ENCODE assay signal across 9 mouse cellular contexts in genomic region chr16:18211417-18212171, GRCm38 (mm10). TPM values are rescaled to one million over a fixed set of nuclear protein-coding genes. Genes with fewer than 3 reads are reported as not detected.
DNase-seq lines count a peak whose midpoint lies in the region; ATAC-seq and TF ChIP-seq lines count a peak whose summit lies in the region.
"Had no signal": no experiment of that assay in that cellular context is flagged by ENCODE, and none has a peak within 500 bp of the region (broad histone marks: within the 10 kb centered on the region; RNA-seq: fewer than 3 reads in every experiment).

No protein-coding gene starts in this region.

- ATAC-seq in granulocyte monocyte progenitor cell, adult 5-6 weeks (replicated peaks; ENCODE audit: poor library complexity, severe bottlenecking) = peak; percentile 75
- ATAC-seq in kidney, postnatal 0 days (replicated peaks; ENCODE audit: low FRiP score, low read depth) = 0 out of 2 replicates have a peak, but pooled peaks have one; percentile 24
- ATAC-seq in liver, embryonic 11.5 days (replicated peaks; ENCODE audit: low FRiP score) = peak; percentile 17
- ATAC-seq in neural tube, embryonic 11.5 days (ENCODE audit: insufficient read depth, low FRiP score, low TSS enrichment) = peak; percentile 25; the same call in 1 of the 2 replicates
- 0 out of 2 replicates have a peak, but pooled peaks have one; percentile 11 for ATAC-seq in stomach, embryonic 15.5 days (ENCODE audit: insufficient read depth, low FRiP score, low read depth)

- H3K4me3 ChIP-seq in kidney, postnatal 0 days (replicated peaks; ENCODE audit: low read depth, low read length) = no peak overlapping the region
- H3K4me3 ChIP-seq in liver, embryonic 11.5 days (ENCODE audit: low read depth, low read length) = no peak overlapping the region
- H3K4me3 ChIP-seq in neural tube, embryonic 11.5 days (ENCODE audit: low read depth, low read length) = no peak overlapping the region
- H3K4me3 ChIP-seq in stomach, embryonic 15.5 days (replicated peaks) = no peak overlapping the region
- H3K4me3 ChIP-seq: embryonic facial prominence, embryonic 15.5 days had no signal

- no peak overlapping the region for H3K4me2 ChIP-seq in kidney, postnatal 0 days (ENCODE audit: low read length)
- H3K4me2 ChIP-seq in liver, embryonic 11.5 days = no peak overlapping the region
- H3K4me2 ChIP-seq in neural tube, embryonic 11.5 days (ENCODE audit: low read depth) = no peak overlapping the region
- no peak overlapping the region for H3K4me2 ChIP-seq in stomach, embryonic 15.5 days
- H3K4me2 ChIP-seq: embryonic facial prominence, embryonic 15.5 days had no signal

- no peaks in the 10 kb centered on the region for H3K4me1 ChIP-seq in kidney, postnatal 0 days (replicated peaks; ENCODE audit: insufficient read depth, low read length)
- no peaks in the 10 kb centered on the region for H3K4me1 ChIP-seq in liver, embryonic 11.5 days (replicated peaks; ENCODE audit: control insufficient read depth, insufficient read depth, low read length)
- peaks cover 13% of the 10 kb centered on the region for H3K4me1 ChIP-seq in neural tube, embryonic 11.5 days (ENCODE audit: control insufficient read depth, insufficient read depth, low read length)
- peaks cover 4% of the 10 kb centered on the region; the same call in 1 of the 2 replicates for H3K4me1 ChIP-seq in stomach, embryonic 15.5 days

- no peak overlapping the region for H3K9ac ChIP-seq in kidney, postnatal 0 days (ENCODE audit: low read depth, low read length)
- no peak overlapping the region for H3K9ac ChIP-seq in liver, embryonic 11.5 days (ENCODE audit: low read depth, low read length)
- no peak overlapping the region for H3K9ac ChIP-seq in neural tube, embryonic 11.5 days (ENCODE audit: low read length)
- no peak overlapping the region for H3K9ac ChIP-seq in stomach, embryonic 15.5 days
- H3K9ac ChIP-seq: embryonic facial prominence, embryonic 15.5 days had no signal

- H3K27me3 ChIP-seq in kidney, postnatal 0 days (ENCODE audit: insufficient read depth, low read length) = no peaks in the 10 kb centered on the region
- H3K27me3 ChIP-seq in liver, embryonic 11.5 days (replicated peaks; ENCODE audit: control insufficient read depth, insufficient read depth, low read length) = no peaks in the 10 kb centered on the region
- H3K27me3 ChIP-seq in neural tube, embryonic 11.5 days (ENCODE audit: control insufficient read depth, insufficient read depth, low read length) = no peaks in the 10 kb centered on the region
- no peaks in the 10 kb centered on the region for H3K27me3 ChIP-seq in stomach, embryonic 15.5 days (replicated peaks)
- H3K27me3 ChIP-seq: embryonic facial prominence, embryonic 15.5 days had no signal

- peak; percentile 99 for TF ChIP-seq CTCF in kidney, postnatal 0 days (IDR thresholded peaks at IDR 0.05; ENCODE audit: low read depth)

- WGBS in kidney, postnatal 0 days = 43% methylated on average over 10 of the region's 10 CpGs
- WGBS in liver, embryonic 11.5 days = 39% methylated on average over 10 of the region's 10 CpGs
- 50% methylated on average over 10 of the region's 10 CpGs for WGBS in neural tube, embryonic 11.5 days
- WGBS in stomach, embryonic 15.5 days = 42% methylated on average over 10 of the region's 10 CpGs

- peak; percentile 69 for DNase-seq in A20 (ENCODE audit: low read depth, low spot score)
- peak; percentile 55 for DNase-seq in adrenal gland, adult 8-10 months
- peak; percentile 85 for DNase-seq in embryo, embryonic 11 days
- peak; percentile 90 for DNase-seq in kidney, postnatal 0 days (ENCODE audit: low spot score)
- peak; percentile 77 for DNase-seq in liver, embryonic 11.5 days (ENCODE audit: low spot score)
- peak; percentile 92 for DNase-seq in neural tube, embryonic 11.5 days (ENCODE audit: low spot score)

- H3K9me3 ChIP-seq in kidney, postnatal 0 days (replicated peaks; ENCODE audit: low read length) = no peaks in the 10 kb centered on the region
- H3K9me3 ChIP-seq in liver, embryonic 11.5 days (ENCODE audit: control insufficient read depth, low read length) = no peaks in the 10 kb centered on the region
- no peaks in the 10 kb centered on the region for H3K9me3 ChIP-seq in neural tube, embryonic 11.5 days (ENCODE audit: control insufficient read depth, low read length)
- H3K9me3 ChIP-seq in stomach, embryonic 15.5 days = no peaks in the 10 kb centered on the region
- H3K9me3 ChIP-seq: embryonic facial prominence, embryonic 15.5 days had no signal

- H3K27ac ChIP-seq in kidney, postnatal 0 days = no peak overlapping the region
- H3K27ac ChIP-seq in liver, embryonic 11.5 days (ENCODE audit: low read depth, low read length) = no peak overlapping the region
- no peak overlapping the region for H3K27ac ChIP-seq in neural tube, embryonic 11.5 days (ENCODE audit: low read depth, low read length)
- H3K27ac ChIP-seq in stomach, embryonic 15.5 days = no peak overlapping the region
- H3K27ac ChIP-seq: embryonic facial prominence, embryonic 15.5 days had no signal

- no peaks in the 10 kb centered on the region for H3K36me3 ChIP-seq in kidney, postnatal 0 days (ENCODE audit: insufficient read depth, low read length)
- H3K36me3 ChIP-seq in liver, embryonic 11.5 days (ENCODE audit: control insufficient read depth, insufficient read depth, low read length) = no peaks in the 10 kb centered on the region
- no peaks in the 10 kb centered on the region for H3K36me3 ChIP-seq in neural tube, embryonic 11.5 days (ENCODE audit: control insufficient read depth, insufficient read depth, low read length)
- no peaks in the 10 kb centered on the region for H3K36me3 ChIP-seq in stomach, embryonic 15.5 days
- H3K36me3 ChIP-seq: embryonic facial prominence, embryonic 15.5 days had no signal

RNA-seq across cellular contexts. Expression of gene Ccdc188, which starts 6.1 kb away (rescaled TPM):
- not detected for total RNA-seq in adrenal gland, adult 8-10 months (2022)
- not detected in 2 replicates for total RNA-seq in granulocyte monocyte progenitor cell, adult 5-6 weeks (2014; fragmentation: Nextera tagmentation)
- total RNA-seq in granulocyte monocyte progenitor cell, adult 5-6 weeks (2017) = not detected in 2 replicates
- not detected in 2 replicates for polyA plus RNA-seq in kidney, postnatal 0 days (2015; fragmentation: Nextera tagmentation; extraction: Ambion mirVana)
- not detected in 2 replicates for polyA plus RNA-seq in liver, embryonic 11.5 days (2014; fragmentation: Nextera tagmentation; extraction: Ambion mirVana)
- polyA plus RNA-seq in neural tube, embryonic 11.5 days (2014; fragmentation: Nextera tagmentation; extraction: Ambion mirVana) = not detected in 2 replicates
- not detected in 2 replicates for polyA plus RNA-seq in stomach, embryonic 15.5 days (2015; fragmentation: Nextera tagmentation; extraction: Ambion mirVana)
- polyA plus RNA-seq: embryonic facial prominence, embryonic 15.5 days had no signal

RNA-seq across cellular contexts. Expression of gene Zdhhc8, which starts 23.3 kb away (rescaled TPM):
- 10 to 100 TPM; 20.5 to 33.0 (median 27.2) TPM for total RNA-seq in adrenal gland, adult 8-10 months (2022)
- total RNA-seq in granulocyte monocyte progenitor cell, adult 5-6 weeks (2014; fragmentation: Nextera tagmentation) = 9.7 and 11.4 TPM in 2 replicates
- 2.3 and 3.6 TPM in 2 replicates for total RNA-seq in granulocyte monocyte progenitor cell, adult 5-6 weeks (2017)
- polyA plus RNA-seq in kidney, postnatal 0 days (2015; fragmentation: Nextera tagmentation; extraction: Ambion mirVana) = 13.1 and 13.5 TPM in 2 replicates
- polyA plus RNA-seq in liver, embryonic 11.5 days (2014; fragmentation: Nextera tagmentation; extraction: Ambion mirVana) = 7.7 and 7.8 TPM in 2 replicates
- 13.1 and 13.6 TPM in 2 replicates for polyA plus RNA-seq in neural tube, embryonic 11.5 days (2014; fragmentation: Nextera tagmentation; extraction: Ambion mirVana)
- 15.2 and 15.7 TPM in 2 replicates for polyA plus RNA-seq in stomach, embryonic 15.5 days (2015; fragmentation: Nextera tagmentation; extraction: Ambion mirVana)

RNA-seq across cellular contexts. Expression of gene Trmt2a, which starts 36.9 kb away (rescaled TPM):
- 10 to 100 TPM; 49.8 to 66.4 (median 59.1) TPM for total RNA-seq in adrenal gland, adult 8-10 months (2022)
- 153 and 177 TPM in 2 replicates for total RNA-seq in granulocyte monocyte progenitor cell, adult 5-6 weeks (2014; fragmentation: Nextera tagmentation)
- 99.7 and 109 TPM in 2 replicates for total RNA-seq in granulocyte monocyte progenitor cell, adult 5-6 weeks (2017)
- 53.0 and 59.2 TPM in 2 replicates for polyA plus RNA-seq in kidney, postnatal 0 days (2015; fragmentation: Nextera tagmentation; extraction: Ambion mirVana)
- polyA plus RNA-seq in liver, embryonic 11.5 days (2014; fragmentation: Nextera tagmentation; extraction: Ambion mirVana) = 127 and 130 TPM in 2 replicates
- 92.9 and 93.9 TPM in 2 replicates for polyA plus RNA-seq in neural tube, embryonic 11.5 days (2014; fragmentation: Nextera tagmentation; extraction: Ambion mirVana)
- polyA plus RNA-seq in stomach, embryonic 15.5 days (2015; fragmentation: Nextera tagmentation; extraction: Ambion mirVana) = 93.7 and 111 TPM in 2 replicates

RNA-seq across cellular contexts. Expression of gene Ranbp1, which starts 36.9 kb away (rescaled TPM):
- 100 to 1,000 TPM in 3 of 4 experiments, 10 to 100 TPM in 1; 98.7 to 146 (median 114) TPM for total RNA-seq in adrenal gland, adult 8-10 months (2022)
- total RNA-seq in granulocyte monocyte progenitor cell, adult 5-6 weeks (2014; fragmentation: Nextera tagmentation) = 485 and 506 TPM in 2 replicates
- total RNA-seq in granulocyte monocyte progenitor cell, adult 5-6 weeks (2017) = 446 and 556 TPM in 2 replicates
- 457 and 487 TPM in 2 replicates for polyA plus RNA-seq in kidney, postnatal 0 days (2015; fragmentation: Nextera tagmentation; extraction: Ambion mirVana)
- polyA plus RNA-seq in liver, embryonic 11.5 days (2014; fragmentation: Nextera tagmentation; extraction: Ambion mirVana) = 943 and 989 TPM in 2 replicates
- 953 and 1,053 TPM in 2 replicates for polyA plus RNA-seq in neural tube, embryonic 11.5 days (2014; fragmentation: Nextera tagmentation; extraction: Ambion mirVana)
- 536 and 556 TPM in 2 replicates for polyA plus RNA-seq in stomach, embryonic 15.5 days (2015; fragmentation: Nextera tagmentation; extraction: Ambion mirVana)

RNA-seq across cellular contexts. Expression of gene Gm49776, which starts 46.5 kb away (rescaled TPM):
- total RNA-seq in adrenal gland, adult 8-10 months (2022) = not detected
- total RNA-seq in granulocyte monocyte progenitor cell, adult 5-6 weeks (2014; fragmentation: Nextera tagmentation) = 2.1 TPM in 1 of 2 replicates, not detected in the other
- not detected in 2 replicates for total RNA-seq in granulocyte monocyte progenitor cell, adult 5-6 weeks (2017)
- 0.91 and 3.0 TPM in 2 replicates for polyA plus RNA-seq in kidney, postnatal 0 days (2015; fragmentation: Nextera tagmentation; extraction: Ambion mirVana)
- 1.5 and 4.1 TPM in 2 replicates for polyA plus RNA-seq in liver, embryonic 11.5 days (2014; fragmentation: Nextera tagmentation; extraction: Ambion mirVana)
- 3.6 and 9.2 TPM in 2 replicates for polyA plus RNA-seq in neural tube, embryonic 11.5 days (2014; fragmentation: Nextera tagmentation; extraction: Ambion mirVana)
- 1.1 TPM in 2 replicates for polyA plus RNA-seq in stomach, embryonic 15.5 days (2015; fragmentation: Nextera tagmentation; extraction: Ambion mirVana)

Comparison
In these comparisons a context has a peak if more than half of its experiments do, and no peak if none do; other contexts are left out.
1. ATAC-seq: peak in every context shown above with its lines; median percentile 75 in granulocyte monocyte progenitor cell, adult 5-6 weeks; 25 in neural tube, embryonic 11.5 days; 24 in kidney, postnatal 0 days; 17 in liver, embryonic 11.5 days; 11 in stomach, embryonic 15.5 days.